28 mouse cellular contexts compared by ENCODE assay signal in the genomic region with DNA sequence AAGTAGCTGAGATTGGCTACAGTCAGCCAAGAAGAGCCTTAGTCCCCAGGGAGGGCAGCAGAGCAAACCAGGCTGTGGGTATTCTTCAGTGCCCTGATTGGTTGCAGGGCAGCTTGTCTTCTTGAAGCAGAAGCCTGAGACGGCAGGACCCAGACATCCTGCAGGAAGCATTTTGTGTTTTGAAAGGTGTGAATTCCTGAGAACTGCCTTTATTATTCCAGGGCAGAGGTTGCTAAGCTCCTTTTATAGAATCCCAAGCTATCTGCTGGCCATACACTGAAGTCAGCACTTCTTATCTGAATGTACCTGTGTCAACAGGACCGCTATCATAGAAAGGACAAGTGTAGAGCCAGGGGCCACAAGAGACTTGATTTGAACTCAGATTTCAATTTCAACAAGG. TPM values are rescaled to one million over a fixed set of nuclear protein-coding genes. Genes with fewer than 3 reads are reported as not detected.
DNase-seq lines count a peak whose midpoint lies in the region; ATAC-seq and TF ChIP-seq lines count a peak whose summit lies in the region.
"Had no signal": no experiment of that assay in that cellular context is flagged by ENCODE, and none has a peak within 500 bp of the region (broad histone marks: within the 10 kb centered on the region; RNA-seq: fewer than 3 reads in every experiment).

No protein-coding gene starts in this region.

- no peak for TF ChIP-seq EP300 in CH12.LX (IDR thresholded peaks at IDR 0.05; ENCODE audit: low read length)

- WGBS in intestine, embryonic 15.5 days, result 40% methylated on average over 2 of the region's 2 CpGs
- WGBS in intestine, postnatal 0 days, result 32% methylated on average over 2 of the region's 2 CpGs

- H3K36me3 ChIP-seq in CH12.LX (replicated peaks in 1 of 2; ENCODE audit: control insufficient read depth in 1 of 2, insufficient read depth in 1 of 2, low read length in 1 of 2), result no peaks in the 10 kb centered on the region
- H3K36me3 ChIP-seq in intestine, embryonic 15.5 days, result no peaks in the 10 kb centered on the region
- no peaks in the 10 kb centered on the region for H3K36me3 ChIP-seq in intestine, postnatal 0 days (ENCODE audit: control insufficient read depth, insufficient read depth)
- H3K36me3 ChIP-seq: embryonic facial prominence, embryonic 13.5 days; embryonic facial prominence, embryonic 15.5 days; forebrain, embryonic 10.5 days; forebrain, embryonic 12.5 days had no signal

- no peak for TF ChIP-seq CTCF in CH12.LX (conservative IDR thresholded peaks at IDR 0.05 in 1 of 2, IDR thresholded peaks at IDR 0.05 in 1 of 2; ENCODE audit: low read depth in 2 of 2, low read length in 2 of 2)
- TF ChIP-seq CTCF in intestine, postnatal 0 days (IDR thresholded peaks at IDR 0.05; ENCODE audit: low read depth), result no peak

- in situ Hi-C loops in CH12.LX (cut with MboI; ENCODE audit: low pct_ligation_motif_present, low pct_unique_long_range_greater_than_20kb, low sequenced_read_pairs), result no loop called here

- H3K9me3 ChIP-seq in CH12.LX (replicated peaks; ENCODE audit: low read length), result no peaks in the 10 kb centered on the region
- no peaks in the 10 kb centered on the region for H3K9me3 ChIP-seq in intestine, embryonic 15.5 days
- no peaks in the 10 kb centered on the region for H3K9me3 ChIP-seq in intestine, postnatal 0 days (ENCODE audit: control insufficient read depth)
- H3K9me3 ChIP-seq: embryonic facial prominence, embryonic 13.5 days; embryonic facial prominence, embryonic 15.5 days; forebrain, embryonic 10.5 days; forebrain, embryonic 12.5 days had no signal

- H3K4me2 ChIP-seq in CH12.LX (ENCODE audit: insufficient read depth, low read depth, poor library complexity, severe bottlenecking), result no peak overlapping the region
- H3K4me2 ChIP-seq in intestine, embryonic 15.5 days (replicated peaks), result peak overlapping the region; percentile 28; the same call in 1 of the 2 replicates
- peak overlapping the region; percentile 35; the same call in 1 of the 2 replicates for H3K4me2 ChIP-seq in intestine, postnatal 0 days (replicated peaks; ENCODE audit: low read depth)
- H3K4me2 ChIP-seq: embryonic facial prominence, embryonic 13.5 days; embryonic facial prominence, embryonic 15.5 days; forebrain, embryonic 12.5 days had no signal

- no peak for TF ChIP-seq RAD21 in CH12.LX (IDR thresholded peaks at IDR 0.05; ENCODE audit: low read depth, low read length)

- peaks cover 4% of the 10 kb centered on the region in 2 experiments for H3K4me1 ChIP-seq in CH12.LX (ENCODE audit: control insufficient read depth in 1 of 2, insufficient read depth in 2 of 2)
- peaks cover 16% of the 10 kb centered on the region for H3K4me1 ChIP-seq in intestine, embryonic 15.5 days (replicated peaks)
- H3K4me1 ChIP-seq in intestine, postnatal 0 days (replicated peaks; ENCODE audit: control insufficient read depth, insufficient read depth, low read length), result 0 out of 2 replicates have a peak, but pooled peaks cover 12% of the 10 kb centered on the region
- H3K4me1 ChIP-seq: embryonic facial prominence, embryonic 13.5 days had no signal

- no peaks in the 10 kb centered on the region for H3K79me2 ChIP-seq in CH12.LX (replicated peaks; ENCODE audit: control insufficient read depth, extremely low read depth, insufficient read depth, poor library complexity, severe bottlenecking)

- H3K4me3 ChIP-seq in CH12.LX (replicated peaks in 1 of 3; ENCODE audit: low read depth in 2 of 3, low read length in 2 of 3, poor library complexity in 1 of 3), result no peak overlapping the region
- no peak overlapping the region for H3K4me3 ChIP-seq in intestine, embryonic 15.5 days (replicated peaks)
- H3K4me3 ChIP-seq in intestine, postnatal 0 days (ENCODE audit: low read depth, low read length), result no peak overlapping the region
- H3K4me3 ChIP-seq: embryonic facial prominence, embryonic 13.5 days; embryonic facial prominence, embryonic 15.5 days; erythroblast, embryonic 14.5 days; forebrain, embryonic 10.5 days; forebrain, embryonic 12.5 days had no signal

- dilution Hi-C loops in CH12.LX (cut with MboI; ENCODE audit: extremely low pct_ligation_motif_present, extremely low pct_unique_long_range_greater_than_20kb, low sequenced_read_pairs), result no loop called here

- H3K9ac ChIP-seq in CH12.LX (ENCODE audit: insufficient read depth, low read depth), result no peak overlapping the region
- no peak overlapping the region for H3K9ac ChIP-seq in intestine, embryonic 15.5 days
- H3K9ac ChIP-seq in intestine, postnatal 0 days (ENCODE audit: low read depth, low read length), result no peak overlapping the region
- H3K9ac ChIP-seq: embryonic facial prominence, embryonic 13.5 days; embryonic facial prominence, embryonic 15.5 days; forebrain, embryonic 12.5 days had no signal

- peak; percentile 19 for DNase-seq in CH12.LX (ENCODE audit: extremely low read depth)
- peak; percentile 45 for DNase-seq in yolk sac, embryonic 10.5 days (ENCODE audit: low spot score)
- DNase-seq in left cerebral cortex, adult 11 months (ENCODE audit: low spot score), result no peak
- DNase-seq in urinary bladder, adult 2 months (ENCODE audit: low spot score), result no peak
- DNase-seq in lung, postnatal 10 days, result no peak
- DNase-seq: adrenal gland, adult 2 months; adrenal gland, postnatal 10 days; adrenal gland, postnatal 25 days; B cell, adult 2 months; cerebellum, adult 11 months; cerebellum, adult 18-20 months; cerebellum, adult 8-10 months; cerebellum, adult 9-11 months; cerebellum, postnatal 14 days; cerebellum, postnatal 36 days; embryo, embryonic 11 days had no signal

- no peak overlapping the region for H3K27ac ChIP-seq in CH12.LX (ENCODE audit: insufficient read depth, low read depth)
- peak overlapping the region; percentile 74 for H3K27ac ChIP-seq in intestine, embryonic 15.5 days
- peak overlapping the region; percentile 78 for H3K27ac ChIP-seq in intestine, postnatal 0 days (ENCODE audit: low read depth, low read length)
- H3K27ac ChIP-seq: embryonic facial prominence, embryonic 13.5 days; embryonic facial prominence, embryonic 15.5 days; forebrain, embryonic 10.5 days; forebrain, embryonic 12.5 days had no signal

- no peak for TF ChIP-seq POLR2A in CH12.LX (IDR thresholded peaks at IDR 0.05; ENCODE audit: low read depth, low read length)

- peak; percentile 65 for ATAC-seq in intestine, embryonic 15.5 days
- peak; percentile 59 for ATAC-seq in intestine, postnatal 0 days
- ATAC-seq: CD4-positive, CD25-positive, alpha-beta regulatory T cell, adult 4 months; forebrain, embryonic 14.5 days had no signal

- no peaks in the 10 kb centered on the region for H3K27me3 ChIP-seq in CH12.LX (replicated peaks)
- H3K27me3 ChIP-seq in intestine, embryonic 15.5 days (replicated peaks), result no peaks in the 10 kb centered on the region
- no peaks in the 10 kb centered on the region for H3K27me3 ChIP-seq in intestine, postnatal 0 days (replicated peaks; ENCODE audit: control insufficient read depth, insufficient read depth, low read length)
- H3K27me3 ChIP-seq: embryonic facial prominence, embryonic 15.5 days; forebrain, embryonic 12.5 days had no signal

TF ChIP-seq in CH12.LX, 34 proteins besides CTCF, POLR2A, EP300 and RAD21:
- no peak for TF ChIP-seq NELFE (IDR thresholded peaks at IDR 0.05; ENCODE audit: low read depth, low read length)
- no peak for TF ChIP-seq JUN (IDR thresholded peaks at IDR 0.05; ENCODE audit: insufficient read depth, low read depth, low read length)
- TF ChIP-seq ZKSCAN1 (IDR thresholded peaks at IDR 0.05; ENCODE audit: borderline replicate concordance, low read depth, low read length), result no peak
- no peak for TF ChIP-seq JUND (conservative IDR thresholded peaks at IDR 0.05; ENCODE audit: low read depth, low read length)
- TF ChIP-seq IRF4 (IDR thresholded peaks at IDR 0.05; ENCODE audit: low read depth, low read length), result no peak
- no peak for TF ChIP-seq USF2 (conservative IDR thresholded peaks at IDR 0.05; ENCODE audit: low read depth, low read length)
- TF ChIP-seq ELF1 (IDR thresholded peaks at IDR 0.05; ENCODE audit: low read depth, low read length), result no peak
- no peak for TF ChIP-seq ZNF384 (IDR thresholded peaks at IDR 0.05; ENCODE audit: low read depth, low read length)
- TF ChIP-seq MYC (IDR thresholded peaks at IDR 0.05; ENCODE audit: low read depth, low read length), result no peak
- TF ChIP-seq ZC3H11A (IDR thresholded peaks at IDR 0.05; ENCODE audit: low read depth, low read length), result no peak
- TF ChIP-seq GABPA (IDR thresholded peaks at IDR 0.05; ENCODE audit: insufficient replicate concordance, low read depth, low read length), result no peak
- no peak for TF ChIP-seq MAX (IDR thresholded peaks at IDR 0.05; ENCODE audit: low read length)
- TF ChIP-seq MEF2A (IDR thresholded peaks at IDR 0.05; ENCODE audit: borderline replicate concordance, low read depth, low read length), result no peak

RNA-seq across cellular contexts. Expression of gene Slc15a1, which starts 10.8 kb away (rescaled TPM):
- 0.04 and 0.08 TPM in 2 replicates for total RNA-seq in CH12.LX (2012; rRNA removed)
- 0.09 and 0.19 TPM in 2 replicates for total RNA-seq in CH12.LX (2014; rRNA removed)
- polyA plus RNA-seq in CH12.LX (2012; ENCODE audit: insufficient read length, low read depth), result not detected in 2 replicates
- 6.0 and 6.6 TPM in 2 replicates for polyA plus RNA-seq in intestine, embryonic 15.5 days (2015; fragmentation: Nextera tagmentation; extraction: Ambion mirVana)
- 37.8 and 41.3 TPM in 2 replicates for polyA plus RNA-seq in intestine, postnatal 0 days (2015; fragmentation: Nextera tagmentation; extraction: Ambion mirVana)
- polyA plus RNA-seq in urinary bladder, adult 2 months (2012; rRNA removed), result 0.04 TPM in 2 replicates
- total RNA-seq: adrenal gland, postnatal 25 days; common myeloid progenitor, adult 5-6 weeks; MEL had no signal
- polyA plus RNA-seq: embryonic facial prominence, embryonic 11.5 days; forebrain, embryonic 10.5 days; forebrain, embryonic 12.5 days; forebrain, embryonic 14.5 days had no signal

Comparison
In these comparisons a context has a peak if more than half of its experiments do, and no peak if none do; other contexts are left out.
1. DNase-seq: peak in CH12.LX (single experiment) and yolk sac, embryonic 10.5 days (single experiment); none in left cerebral cortex, adult 11 months (single experiment), urinary bladder, adult 2 months (single experiment) and lung, postnatal 10 days (single experiment).